Mouse (Mus musculus): ENCODE data around the gene Mrps23. TPM values are rescaled to one million over a fixed set of nuclear protein-coding genes. Genes with fewer than 3 reads are reported as not detected.
A peak's percentile ranks its signal among the peaks of the same experiment; 100 is the strongest.

Mrps23 gene
- total and polyA plus RNA-seq, 3 experiments: 121 to 314 (median 303) TPM

- H3K79me2 ChIP-seq (replicated peaks; ENCODE audit: control insufficient read depth, insufficient read depth, low read length): no peaks in the 10 kb centered on the region
- DNase-seq: no peak
- no peaks in the 10 kb centered on the region for H3K27me3 ChIP-seq (ENCODE audit: control insufficient read depth, insufficient read depth, low read length)
- H3K36me3 ChIP-seq (ENCODE audit: control insufficient read depth, insufficient read depth, low read length): no peaks in the 10 kb centered on the region
- no peak overlapping the region for H3K4me3 ChIP-seq
- WGBS: 74% methylated on average over 15 of the region's 15 CpGs
- no peaks in the 10 kb centered on the region for H3K4me1 ChIP-seq (ENCODE audit: control insufficient read depth, insufficient read depth, low read length)
- H3K9ac ChIP-seq (ENCODE audit: low read depth, low read length): no peak overlapping the region
- intact Hi-C loops (cut with DNase I): no loop called here
- TF ChIP-seq POLR2A (IDR thresholded peaks at IDR 0.05; ENCODE audit: insufficient read depth, low read depth, low read length): no peak
- TF ChIP-seq EP300 (IDR thresholded peaks at IDR 0.05; ENCODE audit: insufficient read depth, low read depth, low read length): no peak
- no peak for TF ChIP-seq CTCF (IDR thresholded peaks at IDR 0.05)
- H3K27ac ChIP-seq: no peak overlapping the region
Observed at GRCm38 (mm10) chr11:88221929-88222475, 17.8 kb downstream of the Mrps23 start.

GRCm38 (mm10) chr11:88227001-88227957 is 23.1 kb downstream of the Mrps23 start:
- intact Hi-C loops (cut with DNase I): no loop called here
- no peak for TF ChIP-seq POLR2A (IDR thresholded peaks at IDR 0.05; ENCODE audit: insufficient read depth, low read depth, low read length)
- TF ChIP-seq CTCF (IDR thresholded peaks at IDR 0.05): no peak
- TF ChIP-seq EP300 (IDR thresholded peaks at IDR 0.05; ENCODE audit: insufficient read depth, low read depth, low read length): no peak
- Histone ChIP-seq H3K9ac (ENCODE audit: low read depth, low read length) (no peak overlapping the region), H3K36me3 (ENCODE audit: control insufficient read depth, insufficient read depth, low read length) (no peaks in the 10 kb centered on the region), H3K4me3 (no peak overlapping the region), H3K27ac (no peak overlapping the region), H3K79me2 (replicated peaks; ENCODE audit: control insufficient read depth, insufficient read depth, low read length) (no peaks in the 10 kb centered on the region), H3K4me1 (ENCODE audit: control insufficient read depth, insufficient read depth, low read length) (no peaks in the 10 kb centered on the region), H3K27me3 (ENCODE audit: control insufficient read depth, insufficient read depth, low read length) (no peaks in the 10 kb centered on the region)
- no peak for DNase-seq
- WGBS: 79% methylated on average over 17 of the region's 17 CpGs

GRCm38 (mm10) chr11:88231213-88231790 is 27.1 kb downstream of the Mrps23 start:
- 67% methylated on average over 4 of the region's 4 CpGs for WGBS
- H3K27me3 ChIP-seq (ENCODE audit: control insufficient read depth, insufficient read depth, low read length): no peaks in the 10 kb centered on the region
- no peak for DNase-seq
- H3K36me3 ChIP-seq (ENCODE audit: control insufficient read depth, insufficient read depth, low read length): no peaks in the 10 kb centered on the region
- TF ChIP-seq CTCF (IDR thresholded peaks at IDR 0.05) (no peak), POLR2A (IDR thresholded peaks at IDR 0.05; ENCODE audit: insufficient read depth, low read depth, low read length) (no peak), EP300 (IDR thresholded peaks at IDR 0.05; ENCODE audit: insufficient read depth, low read depth, low read length) (no peak)
- intact Hi-C loops (cut with DNase I): no loop called here
- no peaks in the 10 kb centered on the region for H3K79me2 ChIP-seq (replicated peaks; ENCODE audit: control insufficient read depth, insufficient read depth, low read length)
- H3K27ac ChIP-seq: no peak overlapping the region
- peaks cover 3% of the 10 kb centered on the region for H3K4me1 ChIP-seq (ENCODE audit: control insufficient read depth, insufficient read depth, low read length)
- H3K9ac ChIP-seq (ENCODE audit: low read depth, low read length): no peak overlapping the region
- no peak overlapping the region for H3K4me3 ChIP-seq

GRCm38 (mm10) chr11:88233528-88234427 is 29.6 kb downstream of the Mrps23 start:
- DNase-seq: peak in 1 of 2 experiments; percentile 38
- 50% methylated on average over 17 of the region's 17 CpGs for WGBS
- intact Hi-C loops (cut with DNase I): no loop called here
- H3K9ac ChIP-seq (ENCODE audit: low read depth, low read length): no peak overlapping the region
- H3K79me2 ChIP-seq (replicated peaks; ENCODE audit: control insufficient read depth, insufficient read depth, low read length): no peaks in the 10 kb centered on the region
- peak overlapping the region; percentile 69 for H3K27ac ChIP-seq
- no peaks in the 10 kb centered on the region for H3K27me3 ChIP-seq (ENCODE audit: control insufficient read depth, insufficient read depth, low read length)
- no peaks in the 10 kb centered on the region for H3K36me3 ChIP-seq (ENCODE audit: control insufficient read depth, insufficient read depth, low read length)
- H3K4me3 ChIP-seq: no peak overlapping the region
- TF ChIP-seq POLR2A (IDR thresholded peaks at IDR 0.05; ENCODE audit: insufficient read depth, low read depth, low read length) (peak; percentile 57), EP300 (IDR thresholded peaks at IDR 0.05; ENCODE audit: insufficient read depth, low read depth, low read length) (0 out of 2 replicates have a peak, but pooled peaks have one; percentile 7), CTCF (IDR thresholded peaks at IDR 0.05) (no peak)
- peaks cover 3% of the 10 kb centered on the region for H3K4me1 ChIP-seq (ENCODE audit: control insufficient read depth, insufficient read depth, low read length)

- Histone ChIP-seq H3K27me3 (ENCODE audit: control insufficient read depth, insufficient read depth, low read length) (no peaks in the 10 kb centered on the region), H3K79me2 (replicated peaks; ENCODE audit: control insufficient read depth, insufficient read depth, low read length) (no peaks in the 10 kb centered on the region), H3K4me1 (ENCODE audit: control insufficient read depth, insufficient read depth, low read length) (peaks cover 3% of the 10 kb centered on the region), H3K36me3 (ENCODE audit: control insufficient read depth, insufficient read depth, low read length) (no peaks in the 10 kb centered on the region), H3K9ac (ENCODE audit: low read depth, low read length) (no peak overlapping the region), H3K27ac (peak overlapping the region; percentile 74), H3K4me3 (peak overlapping the region; percentile 12; the same call in 1 of the 2 replicates)
- intact Hi-C loops (cut with DNase I): no loop called here
- TF ChIP-seq EP300 (IDR thresholded peaks at IDR 0.05; ENCODE audit: insufficient read depth, low read depth, low read length): no peak
- TF ChIP-seq CTCF (IDR thresholded peaks at IDR 0.05): no peak
- no peak for DNase-seq
- WGBS: 61% methylated on average over 4 of the region's 4 CpGs
Observed at GRCm38 (mm10) chr11:88234789-88235188, 30.6 kb downstream of the Mrps23 start.
